Mouse (Mus musculus): ENCODE data around the gene Misp.

GRCm38 (mm10) chr10:79879527-79879926 is 58.7 kb downstream of the Misp start:
- TF ChIP-seq POLR2A (IDR thresholded peaks at IDR 0.05; ENCODE audit: borderline replicate concordance, extremely low read depth, insufficient read depth, insufficient read length, poor library complexity, severe bottlenecking) (no peak), CTCF (IDR thresholded peaks at IDR 0.05; ENCODE audit: borderline replicate concordance, extremely low read depth, insufficient read depth, insufficient read length) (no peak)

Data from brain, embryonic 14.5 days (tissue).